Mouse (Mus musculus): Measurements from ENCODE around the gene Irx1.
A peak's percentile ranks its signal among the peaks of the same experiment; 100 is the strongest.

The Irx1 gene

DNA sequence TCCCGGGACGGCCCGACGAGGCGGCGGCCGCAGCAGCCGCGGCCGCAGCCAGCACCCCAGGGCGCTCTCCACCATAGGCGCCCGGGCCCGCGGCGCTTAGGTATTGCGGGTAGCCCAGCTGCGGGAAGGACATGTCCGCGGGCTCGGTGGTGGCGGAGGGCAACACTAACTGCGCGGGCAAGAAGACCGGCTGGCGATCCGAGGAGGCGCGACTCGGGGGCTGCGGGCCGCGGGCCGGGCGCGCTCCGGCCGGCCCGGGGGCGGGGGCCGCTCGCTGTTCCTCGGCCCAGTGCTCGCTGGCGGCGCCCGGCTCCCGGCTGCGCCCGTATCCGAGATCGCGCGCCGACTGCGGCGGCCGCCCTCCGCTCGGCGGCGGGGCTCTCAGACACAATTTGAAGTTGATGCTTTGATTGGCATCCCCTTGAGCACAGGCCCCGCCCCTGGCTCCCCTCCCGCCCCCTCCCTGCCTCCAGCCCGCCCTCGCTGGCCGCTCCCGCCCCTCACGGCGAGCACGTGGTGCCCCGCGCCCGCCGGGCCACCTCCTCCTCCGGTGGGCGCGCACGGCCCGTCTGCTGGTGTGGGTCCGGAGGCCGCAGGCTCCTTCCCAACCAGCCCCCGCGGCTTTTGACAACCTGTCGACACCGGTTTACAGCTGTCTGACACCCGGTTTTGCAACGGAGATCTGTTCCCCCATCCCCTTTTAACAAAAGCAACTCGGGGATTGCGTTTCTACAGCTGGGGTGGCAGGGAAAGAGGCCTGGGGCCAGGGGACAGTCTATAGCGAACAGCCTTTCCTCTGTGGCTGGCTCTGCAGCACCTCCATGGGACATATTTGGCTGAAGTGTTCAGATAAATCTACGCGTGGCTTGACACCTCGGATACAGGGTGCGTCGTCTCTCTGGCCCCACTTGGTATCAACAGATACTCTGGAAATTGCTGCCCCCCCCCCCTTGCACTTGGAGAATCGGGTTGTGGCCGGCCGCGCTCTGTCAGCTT is at the start of gene Irx1:
Gene Irx1 (minus strand): TSS at position 368 of the 996 bp plus-strand sequence.
- DNase-seq = peak; percentile 62

DNA sequence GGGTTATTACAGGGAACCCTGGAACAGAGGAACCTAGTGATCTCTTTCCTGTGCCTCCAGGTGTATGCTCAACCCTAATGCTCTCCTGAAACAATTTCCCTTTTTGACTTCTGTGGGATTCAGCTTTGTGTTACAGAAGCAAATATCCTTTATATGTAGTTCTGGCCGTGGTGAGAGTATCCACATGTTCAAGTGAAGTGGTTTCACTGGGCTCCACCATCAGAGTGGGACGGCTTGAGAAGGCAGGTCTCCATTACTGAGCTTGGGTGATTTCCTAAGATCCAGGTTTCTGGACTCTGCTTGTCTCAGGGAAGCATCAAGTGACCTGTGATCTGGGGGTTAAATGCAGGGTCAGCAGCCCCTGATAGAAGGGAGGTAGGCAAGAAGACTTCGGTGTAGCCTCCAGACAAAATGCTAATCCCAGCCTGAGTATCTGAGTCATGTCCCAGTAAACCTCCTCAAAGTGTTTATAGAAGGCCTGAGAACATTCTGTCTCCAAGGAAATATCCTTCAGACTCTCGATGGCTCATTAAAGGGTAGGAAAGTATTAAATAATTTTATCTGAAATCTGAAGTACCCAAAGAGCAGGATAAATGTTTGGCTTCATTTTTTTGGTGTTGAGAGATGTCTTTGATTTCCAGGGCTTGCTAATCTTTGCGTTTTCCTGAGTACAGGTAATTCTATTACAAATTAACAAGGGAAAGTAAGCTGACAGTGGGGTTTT is 16.6 kb upstream of the Irx1 start:
- DNase-seq = peak; percentile 54

GRCm38 (mm10) chr13:71975753-71976152 is 12.2 kb upstream of the Irx1 start:
- DNase-seq = peak; percentile 68

- DNase-seq = no peak
Observed at GRCm38 (mm10) chr13:71968286-71968685, 4.8 kb upstream of the Irx1 start.

DNA sequence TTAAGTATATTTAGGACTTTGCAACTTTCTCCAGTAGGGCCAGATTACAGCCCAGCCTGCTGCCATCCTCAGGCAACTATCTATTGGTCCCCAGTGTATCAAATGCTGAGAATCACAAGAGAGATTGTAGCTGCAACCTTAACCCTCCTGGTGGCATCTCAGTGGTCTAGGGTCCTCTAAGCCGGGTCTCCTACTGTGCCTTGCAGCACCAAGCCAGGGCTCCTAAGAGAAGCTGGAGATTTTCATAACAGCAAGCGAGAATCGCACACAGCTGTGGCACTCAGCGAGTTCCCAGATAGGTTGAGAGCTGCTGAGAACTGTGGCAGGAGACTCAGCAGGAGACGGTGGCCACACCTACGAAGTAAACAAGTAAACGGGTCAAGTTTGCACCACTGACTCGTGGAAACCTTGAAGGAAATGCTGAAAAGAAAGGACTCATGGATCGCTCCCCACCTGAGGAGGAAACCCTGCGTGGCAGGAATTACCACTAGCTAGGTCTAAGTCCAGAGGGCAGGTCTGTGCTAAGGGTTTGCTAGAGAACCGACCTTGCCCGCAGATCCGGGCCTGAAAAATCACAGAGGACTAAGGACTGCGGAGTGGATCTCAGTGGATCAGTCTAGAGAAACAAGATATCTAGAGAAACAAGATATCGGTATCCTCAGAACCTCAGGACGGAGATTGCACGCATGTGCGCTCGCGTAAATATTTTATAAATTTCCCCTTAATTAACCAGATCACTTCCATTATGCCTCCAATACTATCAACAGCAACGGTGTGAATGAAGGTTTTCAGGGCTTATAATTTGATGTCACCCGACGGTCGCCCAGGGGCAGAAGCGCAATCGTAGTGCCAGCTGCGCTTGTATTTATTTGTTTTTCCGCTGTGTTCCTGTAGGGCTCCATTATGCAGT is 4.1 kb upstream of the Irx1 start:
- DNase-seq = no peak

GRCm38 (mm10) chr13:71966631-71967030 is 3.1 kb upstream of the Irx1 start:
- no peak for DNase-seq

- DNase-seq = peak; percentile 79
Observed at GRCm38 (mm10) chr13:71964366-71964765, 843 bp upstream of the Irx1 start.

- peak; percentile 7 for DNase-seq
Observed at GRCm38 (mm10) chr13:71962661-71963355, 715 bp downstream of the Irx1 start.

DNA sequence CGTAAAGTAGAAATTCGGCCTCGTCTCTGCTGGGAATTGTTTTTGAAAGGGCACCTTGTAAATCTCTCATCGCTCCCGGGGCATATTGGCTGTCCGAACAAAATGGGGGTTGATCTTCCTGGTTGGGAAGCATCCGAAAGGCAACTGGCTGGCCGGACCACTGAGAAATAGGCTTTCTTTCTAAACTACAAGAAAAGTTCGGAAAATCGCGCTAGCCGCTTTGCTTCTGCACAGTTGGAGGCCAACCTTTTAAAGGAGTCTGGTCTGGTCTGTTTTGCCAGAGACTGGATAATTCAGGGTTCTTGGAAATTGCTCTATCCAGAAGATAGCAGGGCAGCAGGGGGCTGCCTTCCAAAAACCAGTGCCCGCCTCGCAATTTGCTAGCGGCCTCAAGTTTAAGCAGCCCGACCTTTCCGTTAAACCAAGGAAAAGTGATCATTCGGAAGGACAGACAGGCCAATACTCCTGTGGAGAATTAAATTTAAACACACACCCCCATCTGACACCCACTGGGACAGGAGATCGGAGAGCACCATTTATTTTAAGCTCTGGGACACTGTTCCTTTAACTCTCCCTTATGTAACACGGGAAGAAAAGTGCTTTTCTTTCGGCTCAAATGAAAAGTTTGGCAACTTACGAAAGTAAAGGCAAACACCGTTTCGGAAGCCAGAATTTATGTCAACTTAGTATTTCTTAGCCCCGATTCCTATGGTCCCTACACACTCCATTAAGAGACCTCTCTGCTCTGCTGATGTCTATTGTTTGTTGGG is 1.4 kb downstream of the Irx1 start:
- DNase-seq = peak; percentile 7

GRCm38 (mm10) chr13:71960846-71961735 is 2.4 kb downstream of the Irx1 start:
- DNase-seq = peak; percentile 7

DNA sequence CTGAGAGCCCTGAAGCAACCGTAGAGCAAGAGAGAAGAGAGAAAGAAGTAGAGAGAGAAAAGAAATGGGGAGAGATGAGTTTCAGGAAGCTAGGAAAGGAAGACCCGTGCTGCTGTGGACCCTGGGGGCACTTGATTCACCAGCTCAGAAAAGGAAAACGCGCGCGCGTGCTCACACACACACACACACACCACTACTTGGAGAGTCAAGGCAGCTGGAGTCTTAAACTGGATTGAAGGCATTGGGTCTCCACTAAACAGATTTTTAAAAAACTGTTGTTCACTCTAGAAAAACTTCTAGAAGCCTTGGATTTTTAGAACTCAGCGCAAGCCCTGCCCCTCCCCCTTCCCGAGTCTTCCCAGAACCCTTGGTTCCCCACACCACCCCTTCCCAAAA is 3.2 kb downstream of the Irx1 start:
- peak; percentile 32 for DNase-seq

DNA sequence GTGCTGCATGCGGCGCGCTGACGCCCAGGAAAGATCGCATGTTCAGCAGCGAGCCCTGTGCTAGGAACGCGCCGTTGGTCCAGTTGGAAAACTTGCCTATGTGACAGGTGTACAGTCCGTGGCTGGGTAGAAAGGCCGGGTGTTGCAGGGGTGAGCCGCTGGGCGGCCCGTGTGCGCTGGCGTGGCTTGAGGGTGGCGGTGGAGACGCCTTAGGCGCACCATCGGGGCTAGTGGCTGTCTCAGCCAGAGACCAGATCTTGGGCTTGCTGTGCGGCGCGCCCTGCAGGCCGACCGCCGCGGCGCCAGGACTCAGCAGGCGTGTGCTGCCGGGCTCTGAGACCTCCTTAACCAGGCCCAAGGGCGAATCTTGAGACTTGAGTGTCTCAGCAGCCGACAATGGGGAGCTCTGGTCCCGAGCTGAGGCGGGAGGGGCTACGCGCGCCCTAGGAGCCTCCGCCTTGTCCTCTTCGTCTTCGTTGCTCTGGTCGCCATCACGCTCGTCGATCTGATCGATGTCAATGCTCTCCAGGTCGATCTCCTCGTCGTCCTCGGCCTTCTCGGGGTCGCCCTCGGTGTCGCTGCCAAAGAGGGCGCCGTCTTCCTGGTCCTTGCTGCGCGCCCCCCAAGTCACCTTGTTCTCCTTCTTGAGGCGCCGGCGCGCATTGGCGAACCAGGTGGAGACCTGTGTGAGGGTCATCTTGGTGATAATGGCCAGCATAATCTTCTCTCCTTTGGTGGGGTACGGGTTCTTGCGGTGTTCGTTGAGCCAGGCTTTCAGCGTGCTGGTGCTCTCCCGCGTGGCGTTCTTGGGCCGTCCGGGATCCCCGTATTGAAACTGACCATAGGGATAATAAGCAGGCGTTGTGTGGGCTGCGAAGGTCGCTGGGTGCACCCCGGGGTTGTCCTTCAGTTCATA is 3.9 kb downstream of the Irx1 start:
- DNase-seq = peak; percentile 13

DNA sequence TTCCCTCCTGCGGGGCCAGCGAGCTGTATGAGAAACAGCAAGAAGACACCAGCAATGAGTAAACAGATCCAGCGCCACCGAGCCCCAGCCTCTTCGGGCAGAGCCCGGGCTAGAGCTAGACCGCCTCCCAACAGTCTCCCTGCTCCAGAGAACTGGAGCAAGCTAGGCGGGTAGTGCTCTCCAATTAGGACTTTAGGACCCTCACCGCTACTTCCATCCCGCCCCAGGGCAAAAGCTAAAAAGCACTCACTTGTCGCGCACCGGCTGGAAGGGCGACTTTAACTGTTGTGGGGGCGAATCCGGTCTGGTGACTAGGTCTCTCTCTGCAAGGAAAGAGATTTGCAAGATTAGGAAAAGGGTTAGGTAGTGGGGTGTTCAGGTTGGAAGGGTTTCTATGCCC is 4.9 kb downstream of the Irx1 start:
- DNase-seq = peak; percentile 7

DNA sequence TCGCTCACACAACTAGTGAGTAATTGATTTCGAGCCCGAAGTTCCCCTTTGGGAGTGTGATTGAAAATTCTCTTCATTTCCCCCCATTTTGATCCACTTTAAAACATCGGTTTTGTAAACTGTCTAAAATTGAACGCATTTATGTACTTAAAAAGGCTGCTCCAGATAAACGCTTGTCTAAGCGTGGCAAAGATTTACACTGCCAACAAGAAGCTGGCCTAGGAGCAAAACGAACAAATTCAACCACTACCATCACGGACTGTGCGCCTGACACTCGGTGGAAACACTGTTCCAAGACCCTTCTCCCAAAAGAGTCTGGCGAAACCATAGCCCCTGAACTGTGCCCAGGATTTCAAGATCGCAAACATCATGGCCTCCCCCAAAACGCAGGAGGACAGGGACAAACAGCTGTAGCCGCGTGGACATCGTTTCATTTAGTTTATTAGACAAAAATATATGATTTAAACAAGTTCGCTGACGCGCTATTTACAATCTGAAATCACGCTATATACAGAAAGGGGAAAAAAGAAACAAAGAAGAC is 5.6 kb downstream of the Irx1 start:
- no peak for DNase-seq

DNA sequence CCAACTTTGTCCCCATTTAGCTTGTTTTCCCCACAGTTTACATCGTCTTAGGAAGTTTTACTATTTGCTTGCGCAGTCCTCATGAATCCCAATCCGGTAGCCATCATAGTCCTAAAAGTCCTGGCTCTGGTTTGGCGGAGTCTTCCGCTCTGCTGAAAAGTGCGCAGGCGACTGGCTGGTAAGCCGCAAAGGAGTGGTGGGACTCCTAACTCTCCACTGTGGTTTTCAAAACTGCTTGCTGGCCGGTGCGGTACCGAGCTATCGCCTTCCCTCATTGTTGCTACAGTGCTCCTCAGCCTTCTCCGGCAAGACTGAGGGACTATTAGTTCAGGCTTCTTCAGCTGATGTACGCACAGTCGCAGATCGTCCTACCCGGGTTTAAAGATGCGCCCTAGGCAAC is 6.4 kb downstream of the Irx1 start:
- no peak for DNase-seq

DNA sequence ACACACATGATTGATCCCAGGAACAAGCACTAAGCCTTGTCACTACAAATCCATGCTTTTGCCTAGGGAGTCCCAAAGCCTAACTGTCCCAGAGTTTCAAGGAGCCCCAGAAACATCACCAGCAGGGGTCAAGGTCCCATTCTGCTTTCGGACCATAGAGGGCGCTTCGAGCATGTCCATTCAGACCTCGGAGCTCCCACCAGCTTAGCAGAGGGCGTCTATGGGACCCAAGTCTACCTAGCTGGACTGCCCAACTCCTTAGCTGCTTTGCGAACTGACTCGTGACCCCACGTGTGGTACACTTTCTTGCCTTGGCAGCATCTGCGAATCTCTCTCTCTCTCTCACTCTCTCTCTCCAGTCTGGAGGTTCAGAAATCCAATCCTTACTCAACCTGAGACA is 7.0 kb downstream of the Irx1 start:
- DNase-seq = peak; percentile 73

GRCm38 (mm10) chr13:71951966-71952365 is 11.6 kb downstream of the Irx1 start:
- no peak for DNase-seq

- peak; percentile 81 for DNase-seq
Observed at GRCm38 (mm10) chr13:71949859-71950258, 13.7 kb downstream of the Irx1 start.

DNA sequence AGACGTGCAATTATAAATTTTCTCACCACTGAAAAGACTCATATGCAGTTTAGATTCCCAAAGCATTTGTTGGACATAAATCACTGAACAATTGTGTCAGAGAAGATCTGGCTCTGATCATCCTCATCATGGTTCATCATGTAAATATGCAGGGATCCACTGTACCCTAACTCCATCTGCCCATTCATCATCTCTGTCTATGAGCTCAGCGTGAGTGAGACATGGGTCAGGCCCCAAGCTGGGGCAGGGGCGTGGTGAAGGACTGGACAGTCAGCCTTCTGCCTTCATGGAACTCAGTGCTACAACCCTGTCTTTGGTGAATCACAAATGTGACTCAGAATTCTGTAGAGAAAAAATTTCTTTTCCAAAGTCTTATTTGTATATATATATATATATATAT is 53.2 kb downstream of the Irx1 start:
- no peak for DNase-seq
